ENCODE assay signal across 8 mouse cellular contexts in genomic region chr19:4301735-4302651, GRCm38 (mm10). TPM values are rescaled to one million over a fixed set of nuclear protein-coding genes. Genes with fewer than 3 reads are reported as not detected.
DNase-seq lines count a peak whose midpoint lies in the region; ATAC-seq and TF ChIP-seq lines count a peak whose summit lies in the region.

No protein-coding gene starts in this region.

- intact Hi-C loops in heart, postnatal 36 days (cut with DNase I) = no loop called here
- intact Hi-C loops in left cerebral cortex, postnatal 4 days (cut with DNase I) = no loop called here

- H3K4me2 ChIP-seq in midbrain, embryonic 11.5 days = no peak overlapping the region

- no peaks in the 10 kb centered on the region for H3K9me3 ChIP-seq in midbrain, embryonic 11.5 days (ENCODE audit: control insufficient read depth, low read length)

- no peaks in the 10 kb centered on the region for H3K27me3 ChIP-seq in midbrain, embryonic 11.5 days (ENCODE audit: control insufficient read depth, insufficient read depth, low read length)

- no peak for ATAC-seq in midbrain, embryonic 11.5 days (ENCODE audit: low FRiP score)

- no peak for DNase-seq in layer of hippocampus, adult 2 months (ENCODE audit: low spot score in 2 of 2)
- no peak for DNase-seq in layer of hippocampus, adult 8-10 months (ENCODE audit: low spot score in 2 of 2)
- DNase-seq in embryo, embryonic 11 days = peak; percentile 48
- peak; percentile 50 to 52 for DNase-seq in heart, postnatal 36 days
- peak; percentile 26 for DNase-seq in left cerebral cortex, postnatal 4 days
- peak; percentile 80 for DNase-seq in midbrain, embryonic 11.5 days (ENCODE audit: low spot score, missing footprints)
- DNase-seq in spleen, postnatal 4 days (ENCODE audit: low spot score in 2 of 2) = peak; percentile 74 to 83
- no peak for DNase-seq in frontal cortex, postnatal 25 days (ENCODE audit: low spot score in 2 of 2)

- H3K4me3 ChIP-seq in layer of hippocampus, adult 2 months = peak overlapping the region; percentile 71
- H3K4me3 ChIP-seq in midbrain, embryonic 11.5 days (ENCODE audit: low read depth, low read length) = no peak overlapping the region

- peaks cover 29% of the 10 kb centered on the region for H3K4me1 ChIP-seq in midbrain, embryonic 11.5 days (ENCODE audit: control insufficient read depth, insufficient read depth, low read length)

- H3K9ac ChIP-seq in midbrain, embryonic 11.5 days (ENCODE audit: low read length) = peak overlapping the region; percentile 32

- WGBS in midbrain, embryonic 11.5 days = 46% methylated on average over 21 of the region's 21 CpGs

- peak overlapping the region; percentile 97 for H3K27ac ChIP-seq in layer of hippocampus, adult 2 months
- peak overlapping the region; percentile 44 for H3K27ac ChIP-seq in midbrain, embryonic 11.5 days (ENCODE audit: low read depth, low read length)

- no peak for TF ChIP-seq CTCF in layer of hippocampus, adult 2 months (conservative IDR thresholded peaks at IDR 0.05)

- H3K36me3 ChIP-seq in midbrain, embryonic 11.5 days (ENCODE audit: control insufficient read depth, insufficient read depth, low read length) = 0 out of 2 replicates have a peak, but pooled peaks cover 2% of the 10 kb centered on the region

RNA-seq across cellular contexts. Expression of gene Grk2, which starts 4.0 kb away (rescaled TPM):
- 100 to 1,000 TPM; 181 to 201 TPM for total RNA-seq in layer of hippocampus, adult 2 months (2021)
- 100 to 1,000 TPM; 174 to 191 (median 186) TPM for total RNA-seq in layer of hippocampus, adult 8-10 months (2022)
- 10 to 100 TPM; 47.5 to 50.4 TPM for total RNA-seq in heart, postnatal 36 days (2021)
- 100 to 1,000 TPM; 143 to 167 TPM for total RNA-seq in left cerebral cortex, postnatal 4 days (2021)
- polyA plus RNA-seq in midbrain, embryonic 11.5 days (2014; fragmentation: Nextera tagmentation; extraction: Ambion mirVana) = 13.2 and 16.5 TPM in 2 replicates

RNA-seq across cellular contexts. Expression of gene Ankrd13d, which starts 19.1 kb away (rescaled TPM):
- 10 to 100 TPM; 63.4 to 70.7 TPM for total RNA-seq in layer of hippocampus, adult 2 months (2021)
- total RNA-seq in layer of hippocampus, adult 8-10 months (2022) = 10 to 100 TPM; 60.3 to 77.2 (median 67.3) TPM
- under 1 TPM; 0.51 to 0.80 TPM for total RNA-seq in heart, postnatal 36 days (2021)
- 10 to 100 TPM; 98.4 to 99.3 TPM for total RNA-seq in left cerebral cortex, postnatal 4 days (2021)
- 8.5 and 8.8 TPM in 2 replicates for polyA plus RNA-seq in midbrain, embryonic 11.5 days (2014; fragmentation: Nextera tagmentation; extraction: Ambion mirVana)

RNA-seq across cellular contexts. Expression of gene Ssh3, which starts 33.0 kb away (rescaled TPM):
- 10 to 100 TPM; 57.5 to 58.7 TPM for total RNA-seq in layer of hippocampus, adult 2 months (2021)
- 10 to 100 TPM; 64.8 to 79.5 (median 68.0) TPM for total RNA-seq in layer of hippocampus, adult 8-10 months (2022)
- 1 to 10 TPM; 7.2 to 8.6 TPM for total RNA-seq in heart, postnatal 36 days (2021)
- total RNA-seq in left cerebral cortex, postnatal 4 days (2021) = 10 to 100 TPM; 71.0 to 74.6 TPM
- polyA plus RNA-seq in midbrain, embryonic 11.5 days (2014; fragmentation: Nextera tagmentation; extraction: Ambion mirVana) = 2.1 and 2.3 TPM in 2 replicates

Comparison
In these comparisons a context has a peak if more than half of its experiments do, and no peak if none do; other contexts are left out.
1. DNase-seq: peak in embryo, embryonic 11 days (single experiment), heart, postnatal 36 days (2 of 2), left cerebral cortex, postnatal 4 days (single experiment), midbrain, embryonic 11.5 days (single experiment) and spleen, postnatal 4 days (2 of 2); none in layer of hippocampus, adult 2 months (0 of 2), layer of hippocampus, adult 8-10 months (0 of 2) and frontal cortex, postnatal 25 days (0 of 2).
2. RNA of gene Ankrd13d, which starts 19.1 kb away (total RNA-seq): 98.4 to 99.3 TPM in left cerebral cortex, postnatal 4 days, 63.4 to 70.7 TPM in layer of hippocampus, adult 2 months and 60.3 to 77.2 TPM in layer of hippocampus, adult 8-10 months; 0.51 to 0.80 TPM in heart, postnatal 36 days; every median in the first group is over 10 times any median in the second.
3. RNA of gene Ssh3, which starts 33.0 kb away (total RNA-seq): 71.0 to 74.6 TPM in left cerebral cortex, postnatal 4 days, 64.8 to 79.5 TPM in layer of hippocampus, adult 8-10 months and 57.5 to 58.7 TPM in layer of hippocampus, adult 2 months; 7.2 to 8.6 TPM in heart, postnatal 36 days; every median in the first group is over 4 times any median in the second.